Comparison of ENCODE assay signal across 9 mouse cellular contexts in the genomic region with DNA sequence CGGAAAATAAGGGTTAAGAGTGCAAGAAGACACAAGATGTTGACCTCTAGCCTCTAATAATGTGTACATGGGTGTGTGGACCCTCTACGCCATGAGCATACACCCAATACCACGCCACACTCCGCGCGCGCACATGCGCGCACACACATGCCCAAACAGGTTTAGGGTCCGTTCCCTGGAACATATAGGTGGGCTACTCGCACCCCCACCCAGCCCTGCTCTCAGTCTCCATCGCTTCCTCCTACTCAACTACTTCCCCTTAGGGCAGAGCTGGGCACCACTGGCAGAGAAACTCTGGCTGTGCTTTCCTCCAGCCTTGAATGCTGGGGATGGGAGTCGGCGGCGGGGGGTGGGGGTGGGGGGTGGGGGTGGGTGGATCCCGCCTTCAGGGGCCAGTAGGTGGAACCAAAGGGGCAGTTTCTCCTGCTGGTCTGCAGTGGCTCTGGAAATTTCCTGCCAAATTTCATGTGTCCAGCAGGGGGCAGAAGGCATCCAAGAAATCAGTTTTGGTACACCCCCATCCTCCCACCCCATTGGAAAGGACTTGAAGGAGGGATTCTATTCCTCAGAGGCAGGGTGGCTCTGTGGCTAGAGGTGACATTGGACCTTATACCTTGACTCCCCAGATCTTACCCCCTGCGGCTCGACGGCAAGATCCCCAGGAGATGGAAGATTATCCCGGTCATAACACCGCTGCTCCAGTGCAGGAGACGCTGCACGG. TPM values are rescaled to one million over a fixed set of nuclear protein-coding genes. Genes with fewer than 3 reads are reported as not detected.
A peak's percentile ranks its signal among the peaks of the same experiment; 100 is the strongest.
DNase-seq lines count a peak whose midpoint lies in the region; ATAC-seq lines count a peak whose summit lies in the region.
"Had no signal": no experiment of that assay in that cellular context is flagged by ENCODE, and none has a peak within 500 bp of the region (broad histone marks: within the 10 kb centered on the region; RNA-seq: fewer than 3 reads in every experiment).

No protein-coding gene starts in this region.

- no peak overlapping the region for H3K27ac ChIP-seq in embryonic facial prominence, embryonic 10.5 days (replicated peaks)
- H3K27ac ChIP-seq in heart, embryonic 11.5 days (ENCODE audit: low read depth, low read length): no peak overlapping the region

- peaks cover 12% of the 10 kb centered on the region for H3K4me1 ChIP-seq in embryonic facial prominence, embryonic 10.5 days
- H3K4me1 ChIP-seq in heart, embryonic 11.5 days (ENCODE audit: control insufficient read depth, insufficient read depth, low read length): no peaks in the 10 kb centered on the region

- H3K27me3 ChIP-seq in embryonic facial prominence, embryonic 10.5 days (replicated peaks; ENCODE audit: low read depth, poor library complexity, severe bottlenecking): peaks cover 59% of the 10 kb centered on the region
- peaks cover 51% of the 10 kb centered on the region for H3K27me3 ChIP-seq in heart, embryonic 11.5 days (ENCODE audit: control insufficient read depth, insufficient read depth, low read length)

- no peaks in the 10 kb centered on the region for H3K36me3 ChIP-seq in embryonic facial prominence, embryonic 10.5 days (replicated peaks)
- H3K36me3 ChIP-seq in heart, embryonic 11.5 days (ENCODE audit: control insufficient read depth, insufficient read depth, low read length): no peaks in the 10 kb centered on the region

- H3K9me3 ChIP-seq in embryonic facial prominence, embryonic 10.5 days: no peaks in the 10 kb centered on the region
- H3K9me3 ChIP-seq in heart, embryonic 11.5 days (replicated peaks; ENCODE audit: control insufficient read depth, low read length): no peaks in the 10 kb centered on the region

- DNase-seq in CD4-positive helper T cell, adult 2 months (ENCODE audit: low read depth, low spot score): peak; percentile 32
- peak; percentile 54 to 59 for DNase-seq in adrenal gland, adult 18-20 months (ENCODE audit: low spot score in 2 of 2)
- DNase-seq in embryonic facial prominence, embryonic 10.5 days (ENCODE audit: low spot score): peak; percentile 76
- DNase-seq in kidney, postnatal 14 days: peak; percentile 65
- peak; percentile 51 to 55 for DNase-seq in lung, adult 18-20 months
- peak; percentile 55 for DNase-seq in ovary, postnatal 14 days (ENCODE audit: low spot score)

- H3K4me3 ChIP-seq in embryonic facial prominence, embryonic 10.5 days: peak overlapping the region; percentile 42
- H3K4me3 ChIP-seq in heart, embryonic 11.5 days (ENCODE audit: low read depth, low read length): no peak overlapping the region

- no peak for ATAC-seq in heart, embryonic 11.5 days (replicated peaks; ENCODE audit: insufficient number of reproducible peaks, low FRiP score, low TSS enrichment)
- no peak for ATAC-seq in inflammation-experienced regulatory T-cells, adult 6 months

- H3K4me2 ChIP-seq in heart, embryonic 11.5 days: peak overlapping the region; percentile 11; the same call in 1 of the 2 replicates

- no peak overlapping the region for H3K9ac ChIP-seq in heart, embryonic 11.5 days (ENCODE audit: low read depth, low read length)

- 21% methylated on average over 23 of the region's 23 CpGs for WGBS in embryonic facial prominence, embryonic 10.5 days
- 24% methylated on average over 23 of the region's 23 CpGs for WGBS in heart, embryonic 11.5 days (ENCODE audit: insufficient replicate concordance)

RNA-seq across cellular contexts. Expression of a gene that starts 14.8 kb away (rescaled TPM):
- total RNA-seq in adrenal gland, adult 18-20 months (2021): 1 to 10 TPM; 1.9 to 2.2 TPM
- 5.0 and 6.2 TPM in 2 replicates for polyA plus RNA-seq in embryonic facial prominence, embryonic 10.5 days (2016; fragmentation: Nextera tagmentation; extraction: Ambion mirVana)
- polyA plus RNA-seq in heart, embryonic 11.5 days (2014; fragmentation: Nextera tagmentation; extraction: Ambion mirVana): 9.6 and 9.7 TPM in 2 replicates
- 1 to 10 TPM; 1.9 to 2.7 (median 2.2) TPM for polyA plus RNA-seq in inflammation-experienced regulatory T-cells, adult 6 months (2017; shearing (Covaris generic))

RNA-seq across cellular contexts. Expression of a gene that starts 20.3 kb away (rescaled TPM):
- total RNA-seq in adrenal gland, adult 18-20 months (2021): not detected
- polyA plus RNA-seq in embryonic facial prominence, embryonic 10.5 days (2016; fragmentation: Nextera tagmentation; extraction: Ambion mirVana): not detected in 2 replicates
- polyA plus RNA-seq in heart, embryonic 11.5 days (2014; fragmentation: Nextera tagmentation; extraction: Ambion mirVana): not detected in 2 replicates
- not detected for polyA plus RNA-seq in inflammation-experienced regulatory T-cells, adult 6 months (2017; shearing (Covaris generic))
- polyA plus RNA-seq: gonadal fat pad, adult 2 months had no signal

RNA-seq across cellular contexts. Expression of a gene that starts 35.6 kb away (rescaled TPM):
- 10 to 100 TPM; 35.7 to 41.6 TPM for total RNA-seq in adrenal gland, adult 18-20 months (2021)
- polyA plus RNA-seq in embryonic facial prominence, embryonic 10.5 days (2016; fragmentation: Nextera tagmentation; extraction: Ambion mirVana): 98.9 TPM in 2 replicates
- polyA plus RNA-seq in heart, embryonic 11.5 days (2014; fragmentation: Nextera tagmentation; extraction: Ambion mirVana): 36.0 and 39.8 TPM in 2 replicates
- 10 to 100 TPM; 15.3 to 40.6 (median 24.8) TPM for polyA plus RNA-seq in inflammation-experienced regulatory T-cells, adult 6 months (2017; shearing (Covaris generic))
